9 mouse cellular contexts compared by ENCODE assay signal in the genomic region with DNA sequence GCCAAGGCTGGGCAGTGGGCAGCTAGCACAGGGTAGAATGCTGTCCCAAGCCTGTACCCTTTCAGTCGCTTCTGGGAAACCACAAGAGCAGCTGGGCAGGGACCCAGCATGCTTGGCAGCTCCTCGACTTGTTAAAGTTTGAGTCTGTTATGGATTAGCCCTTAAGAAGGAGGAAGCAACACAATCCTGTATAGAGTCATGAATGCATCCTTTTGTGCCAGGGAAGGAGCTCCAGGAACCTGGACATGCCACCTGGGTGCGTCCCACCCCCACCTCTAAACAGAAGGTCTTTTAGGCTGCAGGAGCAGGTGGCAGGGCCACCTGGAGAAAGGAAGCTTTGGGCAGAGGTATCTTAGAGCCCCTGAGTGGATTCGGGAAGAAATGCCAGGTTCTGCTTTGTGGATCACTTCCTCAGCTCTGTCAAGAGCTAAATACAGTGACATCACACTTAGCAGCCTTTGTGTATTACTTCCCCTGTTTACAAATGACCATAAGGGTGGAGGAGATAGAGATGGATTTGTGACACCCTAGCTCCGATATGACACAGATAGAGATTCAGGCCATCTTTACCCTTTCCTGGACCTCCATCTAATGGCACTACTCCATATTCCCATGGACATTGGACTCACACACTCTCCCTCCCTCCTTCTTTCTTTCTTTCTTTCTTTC. TPM values are rescaled to one million over a fixed set of nuclear protein-coding genes. Genes with fewer than 3 reads are reported as not detected.
DNase-seq lines count a peak whose midpoint lies in the region; ATAC-seq and TF ChIP-seq lines count a peak whose summit lies in the region.
"Had no signal": no experiment of that assay in that cellular context is flagged by ENCODE, and none has a peak within 500 bp of the region (broad histone marks: within the 10 kb centered on the region; RNA-seq: fewer than 3 reads in every experiment).

No protein-coding gene starts in this region.

- H3K27ac ChIP-seq in midbrain, embryonic 10.5 days (replicated peaks), result peak overlapping the region; percentile 39; the same call in 1 of the 2 replicates
- H3K27ac ChIP-seq in midbrain, embryonic 11.5 days (ENCODE audit: low read depth, low read length), result no peak overlapping the region
- peak overlapping the region; percentile 98 for H3K27ac ChIP-seq in heart, embryonic 13.5 days (replicated peaks)
- peak overlapping the region; percentile 79 for H3K27ac ChIP-seq in liver, postnatal 0 days (ENCODE audit: low read depth)
- H3K27ac ChIP-seq: liver, embryonic 14.5 days had no signal

- H3K4me2 ChIP-seq in midbrain, embryonic 11.5 days, result no peak overlapping the region
- peak overlapping the region; percentile 98 for H3K4me2 ChIP-seq in heart, embryonic 13.5 days
- no peak overlapping the region for H3K4me2 ChIP-seq in liver, postnatal 0 days (ENCODE audit: low read depth, low read length)

- H3K9ac ChIP-seq in midbrain, embryonic 11.5 days (ENCODE audit: low read length), result no peak overlapping the region
- H3K9ac ChIP-seq in heart, embryonic 13.5 days, result peak overlapping the region; percentile 74
- peak overlapping the region; percentile 23; the same call in 1 of the 2 replicates for H3K9ac ChIP-seq in liver, postnatal 0 days (replicated peaks)
- H3K9ac ChIP-seq: liver, embryonic 14.5 days had no signal

- no peak for TF ChIP-seq EP300 in liver, postnatal 0 days (IDR thresholded peaks at IDR 0.05; ENCODE audit: low read depth)

- WGBS in midbrain, embryonic 10.5 days, result 80% methylated on average over 5 of the region's 5 CpGs
- WGBS in midbrain, embryonic 11.5 days, result 87% methylated on average over 5 of the region's 5 CpGs
- WGBS in heart, embryonic 13.5 days, result 63% methylated on average over 5 of the region's 5 CpGs
- 47% methylated on average over 5 of the region's 5 CpGs for WGBS in liver, postnatal 0 days (ENCODE audit: insufficient replicate concordance)

- peak; percentile 51 to 58 for DNase-seq in cerebellum, adult 18-20 months
- no peak for DNase-seq in cerebellum, adult 11 months
- DNase-seq in midbrain, embryonic 10.5 days (ENCODE audit: low spot score), result no peak
- no peak for DNase-seq in midbrain, embryonic 11.5 days (ENCODE audit: low spot score, missing footprints)
- DNase-seq in liver, postnatal 0 days, result no peak
- DNase-seq in frontal cortex, postnatal 14 days (ENCODE audit: low spot score in 2 of 2), result no peak
- DNase-seq in adrenal gland, postnatal 4 days (ENCODE audit: low spot score in 2 of 2), result no peak

- no peaks in the 10 kb centered on the region for H3K27me3 ChIP-seq in midbrain, embryonic 10.5 days (ENCODE audit: low read depth, poor library complexity, severe bottlenecking)
- H3K27me3 ChIP-seq in midbrain, embryonic 11.5 days (ENCODE audit: control insufficient read depth, insufficient read depth, low read length), result no peaks in the 10 kb centered on the region
- no peaks in the 10 kb centered on the region for H3K27me3 ChIP-seq in heart, embryonic 13.5 days (replicated peaks)
- no peaks in the 10 kb centered on the region for H3K27me3 ChIP-seq in liver, postnatal 0 days (ENCODE audit: insufficient read depth, low read length)

- H3K36me3 ChIP-seq in midbrain, embryonic 10.5 days, result peaks cover 92% of the 10 kb centered on the region
- peaks cover 6% of the 10 kb centered on the region; the same call in 1 of the 2 replicates for H3K36me3 ChIP-seq in midbrain, embryonic 11.5 days (ENCODE audit: control insufficient read depth, insufficient read depth, low read length)
- peaks cover 81% of the 10 kb centered on the region for H3K36me3 ChIP-seq in heart, embryonic 13.5 days
- H3K36me3 ChIP-seq in liver, postnatal 0 days (replicated peaks; ENCODE audit: insufficient read depth, low read length), result peaks cover 32% of the 10 kb centered on the region

- no peak for TF ChIP-seq CTCF in liver, postnatal 0 days (IDR thresholded peaks at IDR 0.05; ENCODE audit: low read depth)

- no peak overlapping the region for H3K4me3 ChIP-seq in midbrain, embryonic 10.5 days
- no peak overlapping the region for H3K4me3 ChIP-seq in midbrain, embryonic 11.5 days (ENCODE audit: low read depth, low read length)
- H3K4me3 ChIP-seq in heart, embryonic 13.5 days, result no peak overlapping the region
- H3K4me3 ChIP-seq in liver, postnatal 0 days (ENCODE audit: low read depth, low read length), result no peak overlapping the region

- no peak for ATAC-seq in midbrain, embryonic 11.5 days (ENCODE audit: low FRiP score)
- no peak for ATAC-seq in heart, embryonic 13.5 days (ENCODE audit: extremely low read depth, insufficient number of reproducible peaks, low FRiP score, low TSS enrichment)
- no peak for ATAC-seq in liver, postnatal 0 days

- H3K9me3 ChIP-seq in midbrain, embryonic 10.5 days (replicated peaks), result no peaks in the 10 kb centered on the region
- no peaks in the 10 kb centered on the region for H3K9me3 ChIP-seq in midbrain, embryonic 11.5 days (ENCODE audit: control insufficient read depth, low read length)
- H3K9me3 ChIP-seq in heart, embryonic 13.5 days, result no peaks in the 10 kb centered on the region
- H3K9me3 ChIP-seq in liver, postnatal 0 days (ENCODE audit: low read length), result no peaks in the 10 kb centered on the region

- peaks cover 31% of the 10 kb centered on the region for H3K4me1 ChIP-seq in midbrain, embryonic 10.5 days
- peaks cover 10% of the 10 kb centered on the region for H3K4me1 ChIP-seq in midbrain, embryonic 11.5 days (ENCODE audit: control insufficient read depth, insufficient read depth, low read length)
- peaks cover 75% of the 10 kb centered on the region for H3K4me1 ChIP-seq in heart, embryonic 13.5 days
- H3K4me1 ChIP-seq in liver, postnatal 0 days (ENCODE audit: insufficient read depth), result peaks cover 56% of the 10 kb centered on the region

RNA-seq across cellular contexts. Expression of gene Cd81, which starts 6.8 kb away (rescaled TPM):
- polyA plus RNA-seq in midbrain, embryonic 10.5 days (2016; fragmentation: Nextera tagmentation; extraction: Ambion mirVana), result 267 and 279 TPM in 2 replicates
- 256 and 276 TPM in 2 replicates for polyA plus RNA-seq in midbrain, embryonic 11.5 days (2014; fragmentation: Nextera tagmentation; extraction: Ambion mirVana)
- polyA plus RNA-seq in heart, embryonic 13.5 days (2015; fragmentation: Nextera tagmentation; extraction: Ambion mirVana), result 750 and 845 TPM in 2 replicates
- 213 and 231 TPM in 2 replicates for polyA plus RNA-seq in liver, postnatal 0 days (2015; fragmentation: Nextera tagmentation; extraction: Ambion mirVana)
- 100 to 1,000 TPM; 659 to 670 TPM for total RNA-seq in adrenal gland, postnatal 4 days (2021)

RNA-seq across cellular contexts. Expression of gene Tssc4, which starts 9.7 kb away (rescaled TPM):
- 136 and 142 TPM in 2 replicates for polyA plus RNA-seq in midbrain, embryonic 10.5 days (2016; fragmentation: Nextera tagmentation; extraction: Ambion mirVana)
- 61.1 and 63.8 TPM in 2 replicates for polyA plus RNA-seq in midbrain, embryonic 11.5 days (2014; fragmentation: Nextera tagmentation; extraction: Ambion mirVana)
- polyA plus RNA-seq in heart, embryonic 13.5 days (2015; fragmentation: Nextera tagmentation; extraction: Ambion mirVana), result 58.2 and 60.7 TPM in 2 replicates
- polyA plus RNA-seq in liver, postnatal 0 days (2015; fragmentation: Nextera tagmentation; extraction: Ambion mirVana), result 24.1 and 25.2 TPM in 2 replicates
- total RNA-seq in adrenal gland, postnatal 4 days (2021), result 10 to 100 TPM; 40.1 to 42.4 TPM

RNA-seq across cellular contexts. Expression of gene Trpm5, which starts 35.1 kb away (rescaled TPM):
- polyA plus RNA-seq in midbrain, embryonic 10.5 days (2016; fragmentation: Nextera tagmentation; extraction: Ambion mirVana), result 0.62 and 0.93 TPM in 2 replicates
- polyA plus RNA-seq in midbrain, embryonic 11.5 days (2014; fragmentation: Nextera tagmentation; extraction: Ambion mirVana), result 0.57 and 0.70 TPM in 2 replicates
- polyA plus RNA-seq in heart, embryonic 13.5 days (2015; fragmentation: Nextera tagmentation; extraction: Ambion mirVana), result 3.5 and 4.4 TPM in 2 replicates
- polyA plus RNA-seq in liver, postnatal 0 days (2015; fragmentation: Nextera tagmentation; extraction: Ambion mirVana), result 0.13 and 0.42 TPM in 2 replicates
- total RNA-seq in adrenal gland, postnatal 4 days (2021), result 1 to 10 TPM; 5.2 to 6.0 TPM

RNA-seq across cellular contexts. Expression of gene Kcnq1, which starts 46.8 kb away (rescaled TPM):
- polyA plus RNA-seq in midbrain, embryonic 10.5 days (2016; fragmentation: Nextera tagmentation; extraction: Ambion mirVana), result 0.69 and 1.1 TPM in 2 replicates
- 1.1 and 1.6 TPM in 2 replicates for polyA plus RNA-seq in midbrain, embryonic 11.5 days (2014; fragmentation: Nextera tagmentation; extraction: Ambion mirVana)
- 15.0 and 15.6 TPM in 2 replicates for polyA plus RNA-seq in heart, embryonic 13.5 days (2015; fragmentation: Nextera tagmentation; extraction: Ambion mirVana)
- polyA plus RNA-seq in liver, postnatal 0 days (2015; fragmentation: Nextera tagmentation; extraction: Ambion mirVana), result 0.37 and 0.63 TPM in 2 replicates
- total RNA-seq in adrenal gland, postnatal 4 days (2021), result 1 to 10 TPM; 3.4 to 5.6 TPM

RNA-seq across cellular contexts. Expression of gene Tspan32, which starts 54.5 kb away (rescaled TPM):
- polyA plus RNA-seq in midbrain, embryonic 10.5 days (2016; fragmentation: Nextera tagmentation; extraction: Ambion mirVana), result 4.7 and 6.0 TPM in 2 replicates
- 5.0 and 6.2 TPM in 2 replicates for polyA plus RNA-seq in midbrain, embryonic 11.5 days (2014; fragmentation: Nextera tagmentation; extraction: Ambion mirVana)
- 4.9 and 5.9 TPM in 2 replicates for polyA plus RNA-seq in heart, embryonic 13.5 days (2015; fragmentation: Nextera tagmentation; extraction: Ambion mirVana)
- polyA plus RNA-seq in liver, postnatal 0 days (2015; fragmentation: Nextera tagmentation; extraction: Ambion mirVana), result 31.0 and 37.5 TPM in 2 replicates
- total RNA-seq in adrenal gland, postnatal 4 days (2021), result 1 to 10 TPM; 1.5 to 2.6 TPM

Comparison
In these comparisons a context has a peak if more than half of its experiments do, and no peak if none do; other contexts are left out.
1. DNase-seq: peak in cerebellum, adult 18-20 months (2 of 2); none in cerebellum, adult 11 months (single experiment), midbrain, embryonic 10.5 days (single experiment), midbrain, embryonic 11.5 days (single experiment), liver, postnatal 0 days (single experiment), frontal cortex, postnatal 14 days (0 of 2) and adrenal gland, postnatal 4 days (0 of 2).